Mouse (Mus musculus) heart, adult 2 months (tissue): ENCODE data around the gene Gm49369.

Source experiments
- CTCF ChIP-seq: fragments of 200-600 bp; IDR thresholded peaks from 2 replicates; pipeline ENCODE4 v1.8.1; 2022; ENCODE audit warnings: antibody characterized with exemption, mild to moderate bottlenecking, moderate library complexity
- EP300 ChIP-seq: fragments of 200-500 bp; IDR thresholded peaks from 2 replicates; pipeline ENCODE4 v1.6.1; 2011; ENCODE audit warnings: low read depth, low read length, control low read depth; ENCODE audit not compliant: insufficient read depth
- POLR2A ChIP-seq: fragments of 200-500 bp; IDR thresholded peaks from 2 replicates; pipeline ENCODE4 v1.6.1; 2011; ENCODE audit warnings: mild to moderate bottlenecking, low read depth, low read length, control low read depth; ENCODE audit not compliant: insufficient read depth

DNA sequence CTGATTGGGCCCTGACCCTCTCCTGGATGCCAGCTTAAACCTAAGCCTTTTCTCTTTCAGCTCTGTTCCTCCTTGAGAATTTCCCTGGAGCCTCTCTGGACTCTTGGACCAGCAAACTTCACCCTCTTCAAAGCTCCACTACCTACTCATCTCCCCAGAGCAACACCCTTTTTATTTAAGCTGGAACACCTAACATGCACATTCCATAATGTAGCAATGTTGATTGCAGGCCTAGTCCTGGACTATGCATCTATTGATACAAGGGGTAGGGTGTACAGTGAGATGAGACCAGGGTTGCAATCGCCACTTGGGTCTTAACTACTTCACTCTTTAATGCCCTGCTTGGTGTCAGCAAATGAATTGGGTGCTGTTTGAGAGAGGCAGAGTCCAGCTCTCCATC is 5.7 kb upstream of the Gm49369 start:
- TF ChIP-seq CTCF (no peak), EP300 (no peak), POLR2A (no peak)
